ENCODE assay signal across 10 mouse cellular contexts in genomic region chr10:14018672-14019071, GRCm38 (mm10). TPM values are rescaled to one million over a fixed set of nuclear protein-coding genes. Genes with fewer than 3 reads are reported as not detected.
DNase-seq lines count a peak whose midpoint lies in the region; ATAC-seq and TF ChIP-seq lines count a peak whose summit lies in the region.
"Had no signal": no experiment of that assay in that cellular context is flagged by ENCODE, and none has a peak within 500 bp of the region (broad histone marks: within the 10 kb centered on the region; RNA-seq: fewer than 3 reads in every experiment).

No protein-coding gene starts in this region.

- peaks cover 18% of the 10 kb centered on the region for H3K4me1 ChIP-seq in kidney, embryonic 16.5 days (ENCODE audit: insufficient read depth, low read length)
- H3K4me1 ChIP-seq in kidney, adult 2 months (ENCODE audit: control insufficient read depth, insufficient read depth, low read length): peaks cover 6% of the 10 kb centered on the region

- no peak overlapping the region for H3K27ac ChIP-seq in kidney, embryonic 16.5 days (ENCODE audit: low read length)
- no peak overlapping the region for H3K27ac ChIP-seq in kidney, adult 2 months (ENCODE audit: insufficient read depth, low read depth, low read length)

- TF ChIP-seq CTCF in kidney, adult 2 months (conservative IDR thresholded peaks at IDR 0.05; ENCODE audit: insufficient read depth, insufficient read length, low read depth, low read length): no peak

- H3K9me3 ChIP-seq in kidney, embryonic 16.5 days (ENCODE audit: low read length): no peaks in the 10 kb centered on the region

- WGBS in kidney, embryonic 16.5 days: 31% methylated on average over 7 of the region's 7 CpGs
- WGBS in kidney, adult 2 months: 42% methylated on average over 7 of the region's 7 CpGs

- H3K4me3 ChIP-seq in kidney, embryonic 16.5 days (ENCODE audit: low read length): no peak overlapping the region
- H3K4me3 ChIP-seq in kidney, adult 2 months (ENCODE audit: insufficient read depth, low read depth, low read length): no peak overlapping the region

- no peak for ATAC-seq in kidney, embryonic 16.5 days (ENCODE audit: low FRiP score, low TSS enrichment)
- ATAC-seq in inflammation-experienced regulatory T-cells, adult 6 months: peak; percentile 7
- ATAC-seq in frontal cortex, adult (ENCODE audit: low TSS enrichment): no peak

- H3K9ac ChIP-seq in kidney, embryonic 16.5 days (replicated peaks; ENCODE audit: low read length): no peak overlapping the region

- no peak for TF ChIP-seq POLR2A in kidney, adult 2 months (IDR thresholded peaks at IDR 0.05; ENCODE audit: low read depth, low read length)

- no peak for DNase-seq in kidney, adult 2 months
- peak; percentile 62 for DNase-seq in CD4-positive helper T cell, adult 2 months (ENCODE audit: low read depth, low spot score)
- DNase-seq in MN1 (ENCODE audit: low spot score): peak; percentile 22
- DNase-seq in cerebellum, postnatal 36 days: no peak
- DNase-seq: layer of hippocampus, adult 9-11 months; lung, postnatal 36 days; thymus, postnatal 4 days had no signal

- no peaks in the 10 kb centered on the region for H3K36me3 ChIP-seq in kidney, embryonic 16.5 days (ENCODE audit: insufficient read depth, low read length)
- no peaks in the 10 kb centered on the region for H3K36me3 ChIP-seq in kidney, adult 2 months (ENCODE audit: control insufficient read depth, insufficient read depth, low read length)

- H3K4me2 ChIP-seq in kidney, embryonic 16.5 days (replicated peaks; ENCODE audit: low read depth, low read length): peak overlapping the region; percentile 55

- no peaks in the 10 kb centered on the region for H3K27me3 ChIP-seq in kidney, embryonic 16.5 days (ENCODE audit: insufficient read depth, low read length)
- H3K27me3 ChIP-seq in kidney, adult 2 months (replicated peaks; ENCODE audit: control insufficient read depth, insufficient read depth, low read length): no peaks in the 10 kb centered on the region

RNA-seq across cellular contexts. Expression of gene Hivep2, which starts 52.8 kb away (rescaled TPM):
- 4.6 and 4.8 TPM in 2 replicates for polyA plus RNA-seq in kidney, embryonic 16.5 days (2015; fragmentation: Nextera tagmentation; extraction: Ambion mirVana)
- 4.9 and 5.1 TPM in 2 replicates for polyA plus RNA-seq in kidney, adult 2 months (2012; rRNA removed)
- 10 to 100 TPM; 19.4 to 32.6 (median 24.8) TPM for polyA plus RNA-seq in inflammation-experienced regulatory T-cells, adult 6 months (2017; shearing (Covaris generic))

Comparison
In these comparisons a context has a peak if more than half of its experiments do, and no peak if none do; other contexts are left out.
1. DNase-seq: peak in CD4-positive helper T cell, adult 2 months (single experiment) and MN1 (single experiment); none in kidney, adult 2 months (single experiment) and cerebellum, postnatal 36 days (0 of 2).